Mouse (Mus musculus) Muller cell, postnatal 12 days (primary cell): ENCODE data around the gene Cp.
"Not testable (repeated sequence)": the region's sequence is repeated elsewhere in the genome, so short reads cannot be mapped to it uniquely, and the experiment has no call there.

Experiments
- DNase-seq: peaks from one replicate; pipeline ENCODE4 v3.0.0-alpha.2; 2015; ENCODE audit errors: inconsistent ontology term

Gene Cp

DNA sequence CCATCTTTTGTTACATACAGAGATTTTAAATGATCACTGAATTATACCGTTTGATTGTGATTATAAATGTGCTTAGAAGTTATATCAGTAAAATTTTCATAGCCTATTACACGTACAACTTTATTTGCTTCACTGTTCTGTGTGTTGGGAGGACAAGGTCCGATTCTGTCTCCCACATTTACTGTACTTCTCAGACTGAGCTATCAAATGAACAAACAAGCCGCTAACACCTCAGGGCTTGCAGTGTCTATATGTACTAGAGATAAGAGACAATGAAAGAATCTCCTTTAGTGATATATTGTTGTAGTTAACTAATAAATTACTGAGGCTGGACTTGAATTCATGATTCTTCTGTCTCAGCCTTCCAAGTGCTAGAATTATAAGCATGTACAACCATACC, 50.4 kb downstream of the Cp start:
- no peak for DNase-seq

DNA sequence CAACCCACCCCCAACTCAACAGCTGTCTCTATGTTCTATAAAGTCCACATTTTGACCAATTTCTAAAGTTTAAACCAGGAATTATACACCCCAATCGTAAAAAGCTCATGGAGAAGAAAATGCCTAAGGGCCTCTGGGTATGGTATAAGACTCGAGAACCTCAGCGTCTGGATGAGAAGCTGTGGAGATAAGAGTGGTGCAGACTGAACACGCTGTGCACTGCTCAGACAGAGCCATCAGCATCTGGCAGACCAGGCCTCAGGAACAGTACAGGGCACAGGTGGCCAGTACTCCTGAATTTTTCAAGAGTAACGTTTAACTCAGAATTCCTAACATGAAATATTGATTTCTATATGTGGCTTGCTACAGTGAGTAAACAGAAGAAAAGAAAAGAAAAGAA, 50.9 kb downstream of the Cp start:
- DNase-seq: no peak

DNA sequence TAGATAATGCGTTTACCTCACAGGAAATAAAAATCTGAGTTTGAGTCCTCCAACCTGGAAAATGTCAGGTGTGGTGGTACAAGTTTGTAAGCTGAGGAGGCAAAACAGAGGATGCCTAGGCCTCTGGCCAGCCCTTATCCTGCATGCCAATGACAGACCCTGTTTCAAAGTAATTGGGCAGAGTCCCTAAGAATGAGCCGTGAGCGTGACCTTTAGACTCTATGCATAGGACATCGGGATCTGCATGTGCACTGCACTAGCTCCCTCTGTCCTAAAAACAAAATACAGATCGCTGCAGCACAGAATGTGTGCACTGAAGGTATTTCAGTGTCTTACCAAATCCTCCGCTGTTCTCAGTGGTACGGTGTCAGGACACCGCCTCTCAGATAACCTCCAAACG, 53.6 kb downstream of the Cp start:
- no peak for DNase-seq

DNA sequence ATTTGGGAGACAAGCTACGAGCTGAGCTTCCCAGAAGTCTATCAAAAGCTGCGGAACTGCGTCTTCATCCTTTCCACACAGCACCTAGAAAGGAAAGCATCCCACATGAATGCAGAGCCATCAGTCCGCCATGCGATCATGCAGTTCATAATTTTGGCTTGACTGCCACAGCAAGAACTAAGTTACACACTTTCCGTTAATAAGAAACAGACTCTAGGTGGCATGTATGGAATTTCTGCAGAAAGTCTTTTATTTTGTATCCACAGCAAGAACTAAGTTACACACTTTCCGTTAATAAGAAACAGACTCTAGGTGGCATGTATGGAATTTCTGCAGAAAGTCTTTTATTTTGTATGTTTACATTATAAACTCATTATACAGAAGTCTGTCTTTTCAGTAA, 54.1 kb downstream of the Cp start:
- not testable (repeated sequence) for DNase-seq

DNA sequence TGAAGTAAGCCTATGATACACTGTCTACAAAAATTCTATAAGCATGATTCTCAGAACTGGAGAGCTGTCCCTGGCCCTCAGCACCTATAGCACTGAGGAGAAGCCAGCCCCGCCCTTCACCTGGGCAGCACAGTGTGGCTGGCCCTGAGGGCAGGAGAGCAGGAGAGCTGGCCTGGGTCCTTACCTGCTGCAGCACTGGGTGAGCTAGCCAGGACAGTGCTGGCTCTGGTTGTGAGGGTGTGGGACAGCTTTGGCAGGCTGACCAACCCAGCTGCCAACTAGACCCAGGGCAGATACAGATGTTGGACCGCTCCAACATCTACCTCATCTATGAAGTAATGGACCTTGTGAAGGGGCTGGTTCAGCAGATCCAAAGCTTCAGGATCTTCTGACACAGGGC, 57.6 kb downstream of the Cp start:
- DNase-seq: no peak

DNA sequence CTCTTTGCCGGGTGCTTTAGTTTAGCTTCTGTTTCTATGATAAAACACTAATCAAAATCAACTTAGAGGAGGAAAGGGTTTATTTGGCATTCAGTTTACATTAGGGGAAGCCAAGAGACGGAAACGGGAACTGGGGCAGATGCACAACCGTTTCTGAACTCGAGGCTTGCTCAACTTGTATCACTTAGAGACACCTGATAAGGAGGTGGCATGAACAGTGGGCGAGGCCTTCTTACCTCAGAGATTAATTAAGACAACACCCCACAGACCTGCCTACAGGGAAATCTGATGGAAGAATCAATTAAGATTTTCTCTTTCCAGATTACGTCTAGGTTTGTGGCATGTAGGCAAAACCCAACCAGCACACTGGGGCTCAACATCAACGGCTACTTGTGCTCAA, 61.2 kb downstream of the Cp start:
- DNase-seq: no peak

DNA sequence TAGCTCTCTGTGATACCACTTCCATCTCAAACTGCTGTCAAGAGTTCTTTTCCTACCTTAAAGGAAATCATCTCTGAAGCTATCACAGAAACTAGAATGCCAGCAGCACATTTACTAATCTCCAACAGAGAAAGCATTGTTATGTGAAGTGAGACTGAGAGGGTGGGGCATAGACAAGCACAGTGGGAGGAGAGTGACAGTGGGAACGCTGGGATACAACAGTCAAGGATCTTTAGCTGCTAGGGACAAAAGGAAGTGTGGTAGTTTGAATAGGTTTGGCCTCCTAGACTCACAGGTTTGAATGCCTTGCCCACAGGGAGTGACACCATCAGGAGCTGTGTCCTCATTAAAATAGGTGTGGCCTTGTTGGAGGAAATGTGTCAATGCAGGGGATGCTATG, 67.0 kb downstream of the Cp start:
- no peak for DNase-seq

DNA sequence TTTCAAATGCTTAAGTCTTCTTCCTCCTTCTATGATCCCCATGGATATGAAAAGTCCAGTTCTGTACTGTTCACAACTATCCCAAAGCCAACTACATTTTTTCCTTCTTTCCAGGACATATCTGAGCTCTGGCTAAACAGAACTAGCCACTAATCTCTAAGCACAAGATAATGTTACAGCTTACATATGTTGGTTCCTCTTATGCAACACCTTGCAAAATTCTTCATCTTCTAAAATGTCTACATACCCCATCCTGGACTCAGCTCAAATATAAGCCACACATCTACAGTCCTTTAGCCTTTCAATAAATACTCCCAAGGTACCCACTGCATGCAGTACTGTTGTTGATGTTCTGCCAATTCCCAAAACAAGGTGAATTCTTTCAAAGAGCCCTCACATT, 69.6 kb downstream of the Cp start:
- DNase-seq: no peak

DNA sequence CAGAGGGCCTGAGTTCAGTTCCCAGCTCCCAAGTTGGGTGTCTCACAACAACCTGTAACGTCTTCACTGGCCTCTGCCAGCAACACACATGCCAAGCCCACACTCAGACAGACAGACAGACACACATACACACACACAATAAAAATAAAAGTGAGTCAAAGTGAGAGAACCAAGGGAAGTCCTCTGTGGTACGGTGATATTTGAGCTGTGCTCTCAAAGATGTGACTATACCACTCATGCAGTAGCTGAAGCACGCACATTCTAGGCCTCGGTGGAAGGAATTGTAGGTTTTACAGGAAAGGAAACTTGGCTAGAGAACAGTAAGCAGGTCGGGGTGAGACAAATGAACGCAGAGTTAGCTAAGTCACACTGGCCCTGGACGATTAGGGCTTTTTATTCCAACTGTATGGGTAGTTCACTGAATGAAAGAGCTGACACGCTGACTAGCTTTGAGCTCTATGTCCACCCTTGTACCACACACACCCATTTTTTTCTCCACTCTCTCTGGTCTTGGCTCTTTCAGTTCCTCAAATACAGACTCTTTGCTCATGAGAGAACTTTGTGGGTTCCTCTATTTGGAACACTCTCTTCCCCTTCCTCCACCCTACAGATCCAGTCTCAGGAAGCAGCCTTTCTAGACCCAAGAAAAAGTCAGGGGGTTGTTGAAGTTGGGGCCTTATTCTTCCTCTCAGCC, 70.3 kb downstream of the Cp start:
- no peak for DNase-seq

DNA sequence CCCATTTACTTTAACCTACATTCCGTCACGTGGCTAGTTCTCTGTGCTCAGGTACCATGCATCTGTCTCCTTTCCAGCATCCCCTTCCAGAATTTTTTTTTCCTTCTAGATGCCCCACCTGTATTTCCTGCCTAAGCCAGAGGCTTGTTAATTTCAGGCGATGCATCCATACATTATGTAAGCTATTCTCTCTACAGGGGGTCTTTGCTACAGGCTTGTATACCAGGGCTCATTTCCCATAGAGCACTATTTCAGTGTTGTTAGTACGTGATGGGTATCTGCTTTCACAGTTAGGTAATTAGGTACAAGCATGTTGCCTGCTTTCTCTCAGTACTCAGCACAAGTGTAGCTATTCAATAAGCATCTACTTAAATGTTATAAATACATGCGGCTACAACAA, 70.9 kb downstream of the Cp start:
- DNase-seq: no peak

DNA sequence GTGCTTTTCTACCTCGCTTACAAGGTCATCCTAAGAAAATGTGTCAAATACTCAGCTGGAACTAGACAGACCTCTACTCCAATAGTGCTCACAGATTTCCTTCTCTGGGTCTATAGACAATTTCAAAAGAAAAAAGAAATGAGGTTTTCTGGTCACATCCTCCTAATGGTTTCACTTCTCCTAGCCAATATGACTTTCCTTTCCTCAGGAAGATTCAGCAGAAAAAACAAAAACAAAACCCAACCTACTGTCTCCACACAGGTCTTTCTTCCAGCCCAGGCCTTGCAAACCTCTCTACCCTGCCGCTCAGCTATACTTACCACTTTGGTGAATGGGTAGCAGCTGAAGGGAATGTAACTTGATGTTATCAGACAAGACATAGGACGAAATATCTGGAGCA, 71.8 kb downstream of the Cp start:
- no peak for DNase-seq

DNA sequence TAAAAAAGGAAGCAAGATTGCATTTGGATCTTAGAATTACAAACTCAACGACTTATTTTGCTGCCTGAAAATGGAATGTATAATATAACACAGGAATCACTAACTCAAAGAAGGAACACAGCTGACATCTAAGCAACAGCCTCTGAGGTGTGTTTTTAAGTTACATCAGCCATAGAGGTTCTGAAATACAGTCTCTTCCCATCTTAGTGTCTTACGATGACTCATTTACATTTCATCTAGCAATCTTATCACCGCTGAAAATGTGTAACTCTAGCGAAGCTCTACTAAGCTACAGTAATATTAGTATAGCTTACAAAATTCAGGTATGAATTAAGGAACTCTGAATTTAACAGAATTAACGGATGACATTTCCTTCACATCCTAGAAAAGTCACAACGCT, 74.0 kb downstream of the Cp start:
- DNase-seq: no peak

DNA sequence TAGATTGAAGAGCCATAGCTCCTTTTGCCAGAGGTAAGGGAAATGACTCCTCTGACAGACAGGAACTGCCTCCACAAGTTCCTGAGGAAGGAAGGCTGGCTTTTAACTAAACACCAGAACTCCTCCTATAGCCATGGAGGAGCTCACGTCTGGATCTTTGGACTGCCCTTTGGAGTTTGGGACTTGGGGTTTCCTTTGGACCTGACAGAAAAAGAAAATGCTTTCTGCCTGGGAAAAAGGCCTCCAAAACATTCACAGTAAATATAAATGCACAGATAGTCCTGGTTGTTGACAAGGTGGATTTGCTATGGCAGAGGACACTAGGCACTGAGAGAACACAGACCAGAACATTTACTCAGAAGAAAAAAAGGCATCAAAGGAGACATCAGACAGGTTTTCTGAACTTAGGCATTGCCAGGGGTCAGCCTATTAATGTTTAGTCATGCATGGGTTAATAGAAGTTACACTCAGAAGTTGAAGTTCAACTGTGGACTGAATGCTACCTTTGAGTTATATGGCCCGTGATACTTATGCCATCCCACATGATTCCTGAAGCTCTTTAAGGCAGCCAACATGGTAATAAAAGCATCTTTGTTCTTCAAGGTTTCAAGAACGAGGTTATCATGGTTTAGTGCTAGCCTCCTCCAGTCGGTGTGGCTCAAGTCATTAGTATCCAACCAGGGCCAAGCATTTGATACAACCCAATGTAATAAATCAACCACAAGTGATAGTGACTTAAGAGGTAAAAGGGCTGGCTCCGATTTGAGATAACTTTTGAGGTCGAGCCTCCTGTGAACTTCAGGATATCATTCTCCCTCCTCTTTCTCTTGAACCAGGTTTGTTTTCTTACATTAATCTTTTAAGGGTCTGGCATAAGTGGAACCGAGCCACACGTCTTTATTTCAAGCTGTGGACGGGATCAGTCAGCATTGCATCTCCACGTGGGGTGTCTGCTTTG, 77.2 kb downstream of the Cp start:
- peak; percentile 15 for DNase-seq

DNA sequence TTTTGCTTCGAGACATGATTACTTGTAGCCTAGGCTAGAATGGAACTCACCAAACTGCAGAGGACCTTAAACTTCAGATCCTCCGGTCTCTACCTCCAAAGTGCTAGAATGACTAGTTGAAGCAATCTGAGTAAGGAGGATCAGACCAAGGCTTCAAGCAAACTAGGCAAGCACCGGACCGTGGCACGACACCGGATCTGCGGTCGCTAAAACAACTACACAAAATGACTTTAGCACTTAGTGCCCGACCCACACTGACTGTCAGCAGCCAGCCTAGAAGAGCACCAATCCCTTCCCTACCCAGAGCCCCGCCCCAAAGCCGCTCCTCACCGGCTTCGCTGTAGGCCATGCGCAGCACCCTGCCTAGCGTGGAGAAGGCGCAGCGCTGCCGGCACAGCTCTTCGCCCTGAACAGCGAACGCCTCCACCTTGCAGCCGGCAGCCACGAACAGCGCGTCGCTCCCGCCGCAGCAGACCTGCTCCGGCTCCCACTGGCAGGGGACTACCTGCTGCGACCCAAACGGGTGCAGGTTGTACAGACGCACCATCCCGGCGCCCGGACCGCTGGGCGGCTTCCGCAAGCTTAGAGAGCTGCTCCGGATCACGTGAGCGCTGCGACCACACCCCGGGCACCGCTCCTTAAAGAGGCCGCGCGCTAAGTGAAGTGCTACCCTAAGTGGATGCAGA, 78.0 kb downstream of the Cp start, which contains the start of gene Hps3:
Gene Hps3 (minus strand): TSS at position 597 of the 686 bp plus-strand sequence.
- peak; percentile 89 for DNase-seq

DNA sequence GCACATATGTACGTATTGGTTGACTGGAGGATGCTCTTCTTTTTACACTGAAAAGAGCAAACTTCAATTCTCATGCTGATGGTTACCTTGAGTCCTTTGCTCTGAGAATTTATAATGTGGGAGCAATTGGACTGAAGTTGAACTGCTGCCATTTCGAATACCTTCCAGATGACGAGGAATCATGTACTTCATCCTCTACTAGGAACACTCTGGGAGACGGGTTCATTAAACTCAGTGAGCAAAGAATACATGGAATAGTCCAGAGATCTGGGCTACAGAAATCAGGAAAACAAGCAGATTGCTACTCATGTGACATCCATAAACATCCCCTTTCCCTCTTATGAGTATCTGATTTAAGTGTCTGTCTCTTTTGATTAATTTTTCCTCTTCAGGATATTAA, 79.2 kb downstream of the Cp start:
- no peak for DNase-seq

DNA sequence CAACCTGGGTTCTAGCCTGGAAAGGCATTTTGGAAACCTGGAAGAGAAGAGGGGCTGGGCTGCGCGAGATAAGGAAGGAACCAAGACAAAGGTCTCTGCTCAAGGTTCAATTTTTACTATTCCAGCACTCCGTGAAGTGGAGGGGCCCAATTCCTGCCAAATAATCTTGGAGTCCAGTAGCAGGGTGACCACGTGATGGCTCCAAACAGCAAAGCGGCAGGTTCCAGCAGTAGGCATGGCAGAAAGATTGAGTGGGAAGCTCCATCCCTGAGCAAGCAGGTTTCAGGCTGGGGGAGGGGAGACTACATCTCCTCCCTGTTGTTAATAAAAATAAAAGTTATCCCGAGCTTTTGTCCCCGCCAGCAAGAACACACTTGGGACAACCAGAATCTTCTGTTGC, 84.6 kb downstream of the Cp start:
- DNase-seq: not testable (repeated sequence)

DNA sequence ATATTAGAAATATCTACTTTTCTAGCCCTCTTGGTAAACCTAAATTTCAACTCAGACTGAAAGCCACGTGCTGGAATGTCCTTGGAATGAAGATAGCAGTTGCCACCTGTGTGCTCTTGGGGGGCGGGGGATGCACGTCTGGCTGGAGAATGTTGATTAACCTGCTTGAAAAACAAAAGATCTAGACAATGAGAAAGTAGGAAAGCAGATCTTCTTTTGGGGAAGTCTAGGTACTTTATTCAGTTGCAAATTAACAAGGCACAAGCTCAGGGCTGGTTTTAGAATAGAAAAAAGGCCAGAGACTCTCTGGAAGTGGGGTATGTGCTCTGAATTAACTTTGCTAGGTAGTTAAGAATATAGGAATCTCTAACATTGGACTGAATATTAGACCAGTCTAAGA, 87.9 kb downstream of the Cp start:
- not testable (repeated sequence) for DNase-seq

DNA sequence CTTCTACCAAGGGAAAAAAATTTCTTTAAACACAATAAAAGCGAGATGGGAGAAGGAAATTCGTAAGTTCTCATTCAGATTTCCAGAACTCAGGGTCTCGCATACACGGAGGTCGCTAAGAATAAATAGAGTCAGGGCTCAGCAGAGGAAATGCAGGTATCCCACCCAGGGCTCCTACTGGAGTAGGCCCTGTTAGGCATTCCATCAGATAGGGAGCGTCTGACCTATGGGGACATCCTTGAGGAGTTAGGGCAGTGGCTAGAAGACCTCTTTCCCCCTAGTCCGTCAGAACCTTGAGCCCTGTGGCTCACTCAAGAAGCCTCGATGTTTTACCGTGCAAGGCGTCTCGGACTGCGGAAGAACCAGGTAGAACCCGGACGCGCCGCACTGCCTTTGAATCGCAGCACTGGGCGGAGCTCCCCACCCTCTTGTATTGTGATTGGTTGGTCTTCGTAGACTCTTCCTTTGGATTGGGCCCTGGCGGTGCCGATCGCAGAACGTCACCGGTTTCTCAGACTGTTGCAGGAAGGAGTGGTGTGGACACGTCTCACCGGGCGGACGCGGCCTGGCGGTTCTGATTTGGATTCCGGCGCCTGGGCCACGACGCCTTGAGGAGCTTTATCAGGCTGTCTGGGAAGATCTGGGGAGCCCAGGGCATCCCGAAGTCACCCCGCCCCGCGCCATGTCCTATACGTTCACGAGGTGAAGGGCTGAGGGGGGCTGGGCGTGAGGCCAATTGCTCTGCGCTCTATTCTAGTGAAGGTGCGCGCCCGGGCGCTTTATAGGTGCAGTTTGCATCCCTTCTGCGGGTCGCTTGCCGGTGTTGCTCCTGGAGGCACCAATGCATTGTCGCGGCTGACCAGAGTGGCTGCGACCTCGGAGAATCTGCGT, 100.7 kb downstream of the Cp start, which contains the start of gene Hltf:
Gene Hltf (plus strand): TSS at position 506 of the 891 bp plus-strand sequence.
- DNase-seq: peak; percentile 97

DNA sequence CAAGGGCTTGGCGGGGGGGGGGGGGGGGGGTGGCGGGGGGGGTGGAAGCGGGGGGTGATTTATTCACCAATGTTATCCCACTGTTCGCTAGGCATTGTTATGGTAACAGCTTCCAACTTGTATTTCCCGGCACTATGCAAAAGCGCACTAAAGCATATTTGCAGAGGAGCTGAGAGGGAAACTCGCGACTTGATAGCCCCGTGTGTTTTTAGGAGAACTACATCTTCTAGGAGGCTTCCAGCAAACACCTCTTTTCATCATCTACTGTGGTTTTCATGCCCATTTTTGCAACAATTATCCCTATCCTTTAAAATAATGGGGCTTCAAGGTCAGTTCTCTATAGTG, 101.3 kb downstream of the Cp start:
- peak; percentile 19 for DNase-seq
